Mouse (Mus musculus) CD4-positive, CD25-positive, alpha-beta regulatory T cell, adult 2 months (primary cell): ENCODE results near the gene Bace2.

ENCODE experiments used
- DNase-seq: peaks from one replicate; pipeline ENCODE4 v3.0.0-alpha.2; 2012; ENCODE audit warnings: low read depth, low spot score

Gene Bace2

DNA sequence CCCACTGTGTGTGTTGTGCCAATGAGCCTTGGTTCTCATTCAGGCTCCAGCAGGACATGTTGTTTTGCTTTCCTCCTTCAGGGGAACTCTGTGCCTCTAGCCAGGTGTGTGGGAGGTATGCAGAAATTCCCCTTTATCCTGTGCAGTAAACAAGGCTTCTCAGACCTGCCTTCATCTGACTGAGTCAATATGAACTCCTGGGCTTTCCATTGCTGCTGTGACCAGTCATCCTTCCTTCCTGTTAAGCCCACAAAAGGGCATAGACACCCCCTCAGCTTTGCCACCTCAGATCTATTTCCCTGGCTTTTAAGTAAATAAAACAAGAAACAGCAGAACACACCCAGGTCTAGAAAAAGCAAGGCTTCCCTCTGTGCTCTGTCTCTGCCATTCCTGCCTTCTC, 45.2 kb downstream of the Bace2 start:
- peak; percentile 35 for DNase-seq

DNA sequence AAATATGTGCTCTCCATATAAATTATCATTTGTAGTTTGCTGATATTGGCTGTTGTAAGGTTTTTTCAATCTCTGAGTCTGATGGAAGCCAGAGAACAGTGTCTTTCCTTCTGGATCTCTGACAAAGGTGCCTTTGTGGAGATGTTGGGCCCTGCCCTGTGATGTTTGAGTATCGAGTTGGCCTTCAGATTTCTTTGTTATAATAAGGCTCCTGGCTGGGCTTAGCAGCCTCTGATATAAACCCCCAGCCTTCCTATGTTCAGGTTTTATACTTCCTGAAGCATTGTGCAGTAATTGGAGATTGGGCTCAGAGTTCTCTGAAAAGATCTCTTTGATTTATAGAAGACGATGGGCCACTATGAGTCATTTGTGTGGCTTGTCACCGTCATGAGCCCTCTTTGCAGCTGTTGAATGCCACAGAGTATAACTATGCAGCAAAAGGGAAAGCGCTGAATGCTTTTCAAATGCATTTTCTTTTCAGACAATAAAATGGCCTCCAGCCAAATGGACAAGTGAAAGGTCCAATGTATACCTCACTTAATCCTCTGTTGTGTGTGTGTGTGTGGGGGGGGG, 45.8 kb downstream of the Bace2 start:
- peak; percentile 16 for DNase-seq

DNA sequence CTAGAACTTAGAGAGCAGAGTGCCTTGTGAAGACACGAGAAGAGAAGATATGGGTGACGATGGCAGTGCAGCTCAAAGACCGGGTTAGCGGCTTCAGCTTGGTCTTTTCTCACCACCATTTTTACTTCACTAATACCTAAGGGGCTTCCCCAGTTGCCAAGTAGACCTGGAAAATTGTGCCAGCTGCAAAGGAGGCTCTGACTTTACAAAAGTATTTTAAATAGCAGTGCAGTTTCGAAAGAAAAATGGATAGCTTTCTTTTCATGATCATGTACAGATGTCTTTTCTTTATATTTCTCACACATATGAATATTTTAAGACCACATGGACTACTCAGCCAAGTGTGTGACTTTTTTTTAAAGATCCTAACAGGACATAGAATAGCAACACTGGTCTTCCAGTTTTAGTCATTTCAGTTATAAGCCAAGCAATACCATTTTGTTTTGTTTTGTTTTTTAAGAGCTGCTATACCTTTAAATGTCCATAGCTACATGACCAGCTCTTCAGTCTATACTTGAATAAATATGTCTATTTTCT, 49.0 kb downstream of the Bace2 start:
- DNase-seq = no peak

DNA sequence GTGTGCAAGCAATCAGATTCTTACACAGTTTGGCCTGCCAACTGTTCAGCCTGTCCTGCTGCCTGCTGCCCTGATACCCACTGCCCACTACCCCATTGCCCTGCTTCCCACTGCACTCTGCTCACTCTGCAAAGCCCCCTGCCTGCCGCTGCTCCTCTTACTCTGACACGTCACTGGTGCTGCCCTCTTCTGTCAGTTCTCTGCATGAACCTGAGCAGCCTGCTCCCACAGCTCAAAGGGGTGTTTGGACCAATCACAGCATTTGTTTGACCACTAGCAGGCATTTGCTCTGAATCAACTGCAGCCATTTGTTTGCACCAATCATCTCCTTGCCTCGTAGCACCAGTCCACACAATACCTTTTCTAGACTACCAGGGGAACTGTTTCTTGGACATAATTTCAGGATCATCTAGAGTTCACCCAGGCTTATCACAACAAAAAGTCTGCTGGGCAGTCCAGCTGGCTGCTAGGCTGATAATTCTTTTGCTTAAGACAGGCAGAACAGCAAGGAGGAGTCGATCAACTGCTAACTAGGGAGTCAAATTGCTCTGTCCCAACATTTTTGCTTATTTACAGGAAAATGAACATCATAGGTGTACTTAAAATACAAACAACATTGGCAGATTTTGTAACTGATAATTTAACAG, 61.5 kb downstream of the Bace2 start:
- peak; percentile 24 for DNase-seq

DNA sequence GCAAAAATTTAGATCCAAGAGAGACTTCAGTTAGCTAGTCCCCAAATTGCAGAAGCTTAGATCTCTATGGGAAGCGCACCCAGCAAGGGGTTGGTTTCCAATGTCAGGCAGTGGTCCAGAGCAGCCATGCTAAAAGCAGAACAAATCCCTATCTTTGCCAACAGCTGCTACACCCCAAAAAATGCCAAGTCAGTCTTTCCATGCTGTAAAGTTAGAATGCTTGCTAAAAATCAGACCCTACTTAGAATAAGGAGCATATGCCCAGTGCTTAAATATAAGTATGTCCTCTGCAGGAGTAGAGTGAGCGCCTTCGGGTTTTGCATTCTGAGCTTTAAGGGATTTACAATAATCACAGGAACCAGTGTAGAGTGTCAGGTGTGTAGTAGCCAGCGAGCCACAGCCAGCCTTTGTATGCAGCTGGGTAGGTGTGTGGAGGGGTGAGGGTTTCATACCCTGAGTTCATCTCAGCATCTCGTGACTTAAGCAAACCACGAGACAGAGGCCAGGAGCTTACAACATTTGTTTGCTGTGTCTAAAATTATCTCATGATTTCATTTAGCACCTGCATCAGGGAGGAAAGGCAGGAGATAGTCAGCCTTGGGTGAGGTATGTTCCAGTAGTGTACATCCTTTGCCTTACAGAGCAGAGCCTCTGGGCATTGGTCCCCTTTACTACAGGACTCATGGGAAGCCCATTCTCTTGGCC, 62.4 kb downstream of the Bace2 start:
- DNase-seq = no peak

DNA sequence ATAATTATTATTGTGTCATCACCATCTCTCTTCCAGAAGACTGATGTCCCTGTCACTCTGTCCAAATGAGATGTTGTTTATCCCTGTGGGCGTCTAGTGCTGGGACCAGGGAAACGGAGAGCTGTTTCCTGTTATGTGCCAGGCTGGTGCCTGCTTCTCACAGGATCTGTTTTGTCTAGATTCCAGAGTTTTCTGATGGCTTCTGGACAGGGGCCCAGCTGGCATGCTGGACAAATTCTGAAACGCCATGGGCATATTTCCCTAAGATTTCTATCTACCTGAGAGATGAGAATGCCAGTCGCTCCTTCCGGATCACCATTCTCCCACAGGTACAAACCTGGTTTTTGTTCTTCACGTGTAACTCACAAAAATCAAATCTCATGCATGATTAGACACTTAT, 65.1 kb downstream of the Bace2 start:
- no peak for DNase-seq

DNA sequence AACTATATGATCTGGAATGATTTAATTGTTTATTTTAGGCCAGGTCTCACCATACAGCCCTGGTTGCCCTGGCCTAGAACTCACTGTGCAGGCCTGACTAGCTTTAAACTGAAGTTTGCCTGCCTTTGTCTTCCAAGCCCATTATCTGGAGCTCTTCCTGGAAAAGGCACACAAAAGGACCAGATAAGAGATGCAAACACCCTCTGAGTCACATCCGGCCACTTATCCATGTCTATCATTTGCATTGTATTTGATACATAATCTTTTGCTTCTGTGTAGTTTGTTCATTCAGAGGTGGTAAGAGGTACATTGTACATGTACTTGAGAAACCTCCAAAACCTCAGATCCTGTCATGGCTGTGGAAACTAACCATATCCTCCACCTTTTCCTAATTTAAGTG, 67.1 kb downstream of the Bace2 start:
- no peak for DNase-seq

DNA sequence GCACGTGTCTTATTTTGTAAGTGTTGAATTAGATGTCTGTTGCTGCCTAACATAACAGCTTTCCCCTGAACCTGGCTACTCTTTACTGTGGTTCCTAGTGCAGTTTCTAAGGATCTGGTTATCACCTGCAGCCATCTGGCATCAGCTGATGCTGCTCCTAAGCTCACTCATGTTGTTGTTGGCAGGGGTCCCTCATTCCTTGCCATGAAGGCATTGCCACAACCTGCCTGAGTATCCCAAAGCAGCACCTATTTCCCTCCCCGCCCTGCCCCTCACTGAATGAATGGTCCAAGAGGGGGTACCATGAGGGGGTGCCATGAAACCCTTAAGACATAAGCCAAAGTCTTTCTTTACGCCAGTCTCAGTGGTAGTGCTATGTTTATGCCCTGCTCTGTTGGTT, 71.5 kb downstream of the Bace2 start:
- no peak for DNase-seq

DNA sequence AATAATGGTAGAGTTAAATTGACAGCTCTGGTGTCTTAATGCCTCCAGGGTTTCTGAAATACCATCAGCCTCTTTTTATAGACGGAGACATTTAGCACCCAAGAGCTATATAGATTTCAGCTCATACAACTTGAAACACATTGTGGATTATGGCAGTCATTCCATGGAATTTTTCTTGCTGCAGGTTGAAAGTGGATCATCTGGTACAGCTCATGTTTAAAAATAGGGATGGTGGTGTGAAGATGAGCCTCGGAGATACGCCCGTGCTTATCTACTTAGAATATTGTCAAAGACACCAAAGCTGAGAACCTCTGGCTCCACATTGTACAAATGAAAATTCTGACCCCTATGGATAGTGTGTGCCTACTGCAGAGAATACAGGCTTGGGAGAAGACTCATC, 73.5 kb downstream of the Bace2 start:
- no peak for DNase-seq

DNA sequence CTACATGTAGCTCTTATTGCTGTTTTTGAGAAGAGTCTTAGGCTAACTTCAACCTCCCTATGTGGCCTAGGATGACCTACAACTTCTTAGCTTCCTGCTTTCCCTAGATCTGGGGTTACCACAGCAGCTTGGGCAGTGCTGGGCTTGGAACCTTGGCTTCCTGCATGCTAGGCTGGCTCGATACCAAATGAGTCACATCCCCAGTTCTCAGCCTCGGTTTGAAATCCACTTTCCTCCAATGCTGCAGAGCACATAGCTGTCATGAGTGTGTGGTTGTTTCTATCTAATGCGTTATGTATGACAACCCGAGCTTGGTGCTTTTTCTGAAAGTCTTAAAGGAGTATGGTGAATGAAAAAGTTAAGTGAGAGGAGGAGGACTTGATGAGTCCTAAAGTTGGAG, 74.8 kb downstream of the Bace2 start:
- DNase-seq = no peak

DNA sequence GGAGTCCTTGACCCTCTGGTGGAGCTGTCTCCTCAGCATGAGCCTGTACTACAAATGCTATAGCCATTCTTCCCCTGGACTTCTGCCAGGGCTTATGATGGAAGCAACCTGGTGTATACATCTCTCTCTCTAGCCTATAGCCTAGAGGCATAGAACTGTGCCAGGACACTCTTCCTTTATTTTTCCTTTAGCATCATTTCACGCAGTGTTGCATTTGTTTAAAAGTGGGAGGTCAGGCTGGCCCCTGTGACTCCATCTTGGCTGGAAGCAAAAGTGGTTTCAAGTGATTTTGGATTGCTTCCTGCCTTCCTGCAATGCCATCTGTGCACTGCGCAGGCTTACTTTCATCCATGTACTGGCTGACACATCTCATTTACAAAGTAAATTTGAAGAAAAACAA, 77.7 kb downstream of the Bace2 start:
- no peak for DNase-seq

DNA sequence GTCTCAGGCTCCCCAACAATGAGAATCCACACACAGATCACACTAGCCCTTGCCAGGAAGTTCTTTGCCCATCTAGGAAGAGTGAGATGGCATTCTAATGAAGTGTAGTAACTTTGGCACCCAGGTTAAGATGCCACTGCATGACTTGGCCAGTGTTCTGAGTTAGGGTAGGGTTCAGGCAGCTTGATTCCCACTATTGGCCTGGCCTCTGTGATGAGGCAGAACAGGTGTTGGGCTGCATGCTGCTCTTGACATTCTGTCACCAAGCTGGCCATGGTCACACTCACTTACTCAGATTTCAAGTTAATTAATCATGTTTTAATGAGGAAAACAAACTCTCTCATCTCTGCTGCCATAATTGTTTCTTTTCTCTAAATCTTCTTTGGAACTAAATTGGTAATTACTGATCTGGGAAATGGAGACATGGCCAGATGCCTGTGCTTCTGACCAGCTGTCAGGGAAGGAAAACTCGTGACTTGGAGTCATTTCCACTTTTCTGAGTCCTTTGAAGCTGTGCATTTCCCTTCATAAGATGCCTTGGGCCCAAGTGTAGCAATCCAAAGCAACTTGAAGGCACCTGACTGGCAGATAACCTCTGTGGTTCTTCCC, 81.0 kb downstream of the Bace2 start:
- no peak for DNase-seq

DNA sequence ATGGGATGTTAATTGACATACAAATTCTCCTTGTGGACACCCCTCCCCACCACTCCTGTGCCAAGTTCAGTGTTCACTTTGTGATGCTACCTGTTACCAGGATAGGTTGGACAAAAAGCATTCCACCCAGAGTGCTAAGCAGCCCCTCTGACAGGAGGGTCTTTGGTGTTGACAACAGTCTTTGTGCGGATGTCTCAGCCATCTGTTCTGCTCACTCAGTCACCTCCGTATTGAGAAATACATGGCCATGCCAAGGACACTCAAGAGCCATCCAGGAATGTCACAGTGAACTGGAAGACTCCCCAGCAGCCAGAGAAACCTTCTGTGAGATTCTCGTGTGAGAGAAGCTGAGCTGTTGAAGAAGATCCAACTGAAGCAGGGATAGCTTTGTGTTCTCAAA, 81.6 kb downstream of the Bace2 start:
- DNase-seq = no peak

DNA sequence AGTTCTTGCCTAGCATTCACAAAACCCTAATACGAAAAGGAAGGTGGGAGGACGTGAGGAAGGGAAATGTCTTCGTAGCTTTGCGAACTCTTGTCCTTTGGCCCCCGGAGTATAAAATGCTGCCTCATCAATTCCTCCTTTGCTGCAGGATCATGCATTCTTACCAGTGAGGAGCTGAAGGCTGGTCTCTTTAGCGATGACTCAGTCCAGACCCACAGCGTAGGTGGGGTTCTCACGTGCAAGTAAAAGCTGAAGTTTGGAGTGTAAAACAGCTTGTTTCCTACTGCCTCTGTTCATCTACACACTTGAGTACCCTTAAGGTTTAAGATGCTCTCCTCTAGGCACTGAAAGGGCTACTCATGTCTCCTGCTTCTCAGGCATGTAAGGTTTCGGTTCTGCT, 85.4 kb downstream of the Bace2 start:
- DNase-seq = no peak

DNA sequence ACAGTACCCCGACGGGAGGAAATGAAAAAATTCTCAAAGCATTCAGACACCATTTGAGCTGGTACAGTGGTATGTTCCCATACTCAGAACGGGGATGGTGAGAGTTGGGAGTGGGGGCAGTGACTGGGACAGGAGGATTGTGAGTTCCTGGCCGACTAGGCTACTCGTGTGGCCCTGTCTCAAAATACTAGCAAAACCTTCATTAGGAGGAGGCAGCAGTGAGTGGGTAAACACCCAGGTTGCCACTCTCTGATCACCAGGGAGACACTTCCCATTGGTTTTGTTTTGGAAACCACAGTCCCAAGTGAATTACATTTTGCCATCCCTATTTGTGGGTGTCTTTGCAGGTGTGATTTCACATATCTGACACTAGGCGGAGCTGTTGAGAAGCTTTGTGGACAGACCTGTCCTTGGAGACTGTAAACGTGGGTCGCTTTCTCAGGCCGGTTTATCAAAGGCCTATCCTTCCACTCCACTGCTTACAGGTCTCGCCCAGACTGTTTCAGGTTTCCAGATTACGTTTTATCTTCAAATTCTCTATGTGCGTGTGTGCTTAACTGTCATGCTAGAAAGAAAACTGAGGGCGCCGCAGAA, 87.2 kb downstream of the Bace2 start:
- DNase-seq = peak; percentile 79

DNA sequence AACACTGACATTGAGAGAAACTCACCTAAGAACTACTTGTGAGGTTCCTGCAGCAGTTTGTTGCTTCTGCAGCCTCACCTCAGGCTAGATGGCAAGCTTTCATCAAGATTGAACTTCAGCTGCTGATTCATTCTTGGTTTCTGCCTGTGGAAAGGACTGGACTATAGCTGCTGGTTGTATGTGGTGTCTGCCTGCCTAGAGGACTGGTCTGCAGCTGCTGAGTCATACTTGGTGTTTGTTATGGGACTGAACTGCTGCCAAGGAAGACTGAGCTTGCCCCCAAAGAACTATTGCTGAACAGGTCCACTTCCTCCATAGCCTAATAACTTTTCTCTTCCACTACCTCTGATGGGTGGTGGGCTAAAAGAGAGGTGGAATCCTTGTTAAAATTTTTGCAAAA, 90.8 kb downstream of the Bace2 start:
- no peak for DNase-seq

DNA sequence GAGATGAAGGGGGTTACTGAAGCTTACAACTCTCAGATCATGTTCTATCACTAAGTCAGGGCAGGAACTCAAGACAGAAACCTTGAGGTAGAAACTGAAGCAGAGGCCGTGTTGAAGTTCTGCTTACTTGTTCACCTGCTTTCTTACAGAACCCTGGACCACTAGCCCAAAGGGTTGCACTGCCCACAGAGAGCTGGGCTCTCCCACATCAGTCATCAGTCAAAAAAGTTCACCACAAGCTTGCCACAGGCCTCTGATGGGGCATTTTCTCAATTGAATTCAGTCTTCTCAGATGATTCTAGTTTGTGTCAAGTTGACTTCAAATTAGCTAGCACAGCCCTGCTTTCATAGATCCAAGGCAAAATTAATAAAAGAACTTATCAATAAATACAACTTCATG, 103.3 kb downstream of the Bace2 start:
- no peak for DNase-seq

DNA sequence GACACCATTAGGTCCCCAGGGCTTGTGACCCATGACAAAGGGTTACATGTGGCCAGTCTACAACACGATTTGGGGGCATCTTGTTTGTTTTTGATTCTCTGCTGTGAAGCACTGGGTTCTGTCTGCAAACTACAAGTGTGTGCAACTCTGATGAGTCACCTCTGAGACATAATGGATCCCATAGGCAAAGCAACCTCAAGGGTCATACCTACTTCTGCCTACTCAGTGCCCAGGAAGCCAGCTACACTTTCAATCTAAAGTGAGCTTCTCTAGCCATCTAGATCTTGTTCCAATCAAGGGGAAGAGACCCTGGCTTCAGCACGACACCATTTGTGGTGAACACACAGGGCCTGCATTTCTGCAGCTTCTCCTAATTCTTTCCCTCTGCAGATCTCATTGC, 104.7 kb downstream of the Bace2 start:
- DNase-seq = no peak

DNA sequence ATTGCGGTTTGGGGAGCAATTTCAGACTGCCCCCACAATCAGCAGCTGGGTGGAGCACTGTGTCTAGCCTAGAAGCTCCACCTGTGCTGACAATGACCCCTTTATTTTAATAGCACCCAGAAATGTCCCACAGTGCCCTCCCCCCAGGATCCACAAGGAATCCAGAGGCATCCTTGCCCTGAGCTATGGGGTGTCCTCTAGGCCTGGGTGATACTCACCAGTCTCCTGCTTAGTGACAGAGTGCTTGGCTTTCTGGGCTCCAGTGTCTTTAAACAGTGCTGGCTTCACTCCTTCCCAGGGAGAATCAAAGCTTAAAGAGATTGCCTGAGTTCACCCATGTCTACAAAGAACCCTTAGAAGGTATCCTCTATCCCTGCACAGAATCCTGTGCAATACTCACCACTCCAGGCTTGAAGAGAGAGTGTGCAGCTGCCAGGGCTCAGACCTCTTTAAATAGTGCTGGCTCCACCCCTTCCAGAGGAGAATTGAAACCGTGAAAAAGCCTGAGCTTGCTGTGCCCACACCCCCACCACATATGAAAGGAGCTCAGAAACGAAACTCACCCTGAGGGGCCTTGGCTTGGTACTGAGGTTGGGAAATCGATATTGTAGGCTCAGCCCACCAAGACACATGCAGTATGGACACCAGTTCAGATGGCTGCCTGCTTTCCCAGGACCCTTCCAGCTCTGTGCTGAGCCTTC, 106.1 kb downstream of the Bace2 start, which contains the start of gene Mx1:
Gene Mx1, minus strand, starts transcription at position 427 of the 701 bp plus-strand sequence.
- peak; percentile 60 for DNase-seq

DNA sequence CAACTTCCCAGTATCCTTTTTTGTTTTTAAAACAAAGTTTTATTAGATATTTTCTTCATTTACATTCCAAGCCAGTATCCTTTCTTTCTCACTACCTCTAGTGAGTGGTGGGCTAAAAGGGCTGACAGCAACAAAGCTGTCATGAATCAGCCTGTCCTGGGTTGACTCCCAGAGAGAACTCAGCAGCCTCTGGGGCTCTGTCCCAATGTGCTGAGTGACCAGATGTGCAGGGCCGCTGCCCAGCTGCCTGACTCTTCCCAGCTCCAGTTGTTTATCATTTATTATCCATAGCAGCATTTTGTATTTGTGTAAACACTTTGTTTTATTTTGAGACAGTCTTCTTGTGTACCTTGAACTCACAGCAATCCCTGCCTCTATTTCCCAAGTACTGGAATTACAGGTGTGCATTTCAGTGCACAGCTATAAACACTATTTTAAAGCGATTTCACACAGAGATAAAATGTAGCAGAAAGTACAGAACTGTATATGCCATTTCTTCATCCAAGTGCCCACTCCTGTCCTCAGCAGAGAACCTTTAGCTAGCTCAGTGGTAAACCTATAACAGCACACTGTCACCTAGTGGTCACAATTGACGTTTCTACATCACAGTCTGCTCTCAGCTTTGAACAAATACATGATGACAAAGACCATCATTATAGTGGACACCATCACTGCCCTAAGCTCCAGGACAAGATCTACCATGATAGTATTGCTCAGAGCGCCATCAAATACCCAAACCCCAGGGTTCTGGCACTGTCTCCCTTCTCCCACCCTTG, 109.8 kb downstream of the Bace2 start:
- peak; percentile 52 for DNase-seq

DNA sequence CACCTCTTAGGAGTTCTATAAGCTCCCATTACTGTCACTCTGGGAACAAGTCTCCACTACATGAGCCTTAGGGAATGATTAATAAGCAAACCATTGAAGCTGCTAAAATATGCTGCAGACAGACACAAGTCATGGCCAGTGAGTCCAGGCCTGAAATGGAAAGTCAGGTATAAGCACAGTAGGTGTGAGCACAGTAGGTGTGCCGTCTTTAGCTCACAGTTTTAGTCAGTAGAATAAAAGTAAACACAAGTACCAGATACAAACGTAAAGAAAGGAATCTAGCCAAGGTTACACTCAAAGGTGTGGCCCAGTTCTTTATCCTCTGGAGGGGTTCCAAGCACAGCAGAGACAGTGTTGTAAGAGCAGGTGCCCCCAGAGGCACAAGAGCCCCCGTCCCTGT, 110.9 kb downstream of the Bace2 start:
- no peak for DNase-seq
